Mouse (Mus musculus) liver, embryonic 13.5 days (tissue): ENCODE results near the gene Hist2h2bb. TPM values are rescaled to one million over a fixed set of nuclear protein-coding genes. Genes with fewer than 3 reads are reported as not detected.

Experiments
- microRNA-seq: library from miRNA; unstranded; fragments of <30 nt; microRNA quantifications from one replicate; pipeline ENCODE4, GENCODE M21; 2016
- polyA plus RNA-seq: library from polyadenylated mRNA; unstranded; fragments of >200 nt; fragmentation: Nextera tagmentation; extraction: Ambion mirVana; gene quantifications from 2 replicates; pipeline ENCODE4 v1.2.1, GENCODE M21; 2015

Hist2h2bb gene
- polyA plus RNA-seq, 1 experiment from 2014 or later, result 23.7 TPM

Small RNA genes lying within 50 kb of the gene (microRNA-seq; reads per million reads assigned to microRNA genes)
- 2.1 reads per million for gene Gm44492
- not detected for gene Gm47311
- not detected for gene Gm47313

Other genes starting within 250 kb of the Hist2h2bb start
- gene Vps45, start 211.3 kb upstream of the Hist2h2bb start, polyA plus RNA-seq, result 17.3 and 17.7 TPM in 2 replicates
- gene Otud7b, start 165.2 kb upstream of the Hist2h2bb start, polyA plus RNA-seq, result 11.3 and 11.4 TPM in 2 replicates
- gene Mtmr11, start 107.7 kb upstream of the Hist2h2bb start, polyA plus RNA-seq, result 1.9 and 2.2 TPM in 2 replicates
- 103 and 110 TPM in 2 replicates for gene Sf3b4, start 97.4 kb upstream of the Hist2h2bb start, polyA plus RNA-seq
- 0.44 and 0.49 TPM in 2 replicates for gene Sv2a, start 88.6 kb upstream of the Hist2h2bb start, polyA plus RNA-seq
- 50.7 and 56.1 TPM in 2 replicates for gene Bola1, start 50.0 kb upstream of the Hist2h2bb start, polyA plus RNA-seq
- gene Hist2h2ab, start 49.9 kb upstream of the Hist2h2bb start, polyA plus RNA-seq, result 0.85 TPM in 1 of 2 replicates, not detected in the other
- 12.9 and 19.8 TPM in 2 replicates for gene Hist2h2ac, start 48.9 kb upstream of the Hist2h2bb start, polyA plus RNA-seq
- 5.4 and 7.9 TPM in 2 replicates for gene Hist2h2be, start 48.6 kb upstream of the Hist2h2bb start, polyA plus RNA-seq
- 9.8 and 20.7 TPM in 2 replicates for gene Hist2h3c2, start 30.6 kb upstream of the Hist2h2bb start, polyA plus RNA-seq
- gene Hist2h2aa2, start 29.5 kb upstream of the Hist2h2bb start, polyA plus RNA-seq, result 53.6 and 86.4 TPM in 2 replicates
- 26.9 and 40.6 TPM in 2 replicates for gene Hist2h2aa1, start 24.3 kb upstream of the Hist2h2bb start, polyA plus RNA-seq
- 2.3 TPM in 2 replicates for gene Hist2h3c1, start 23.1 kb upstream of the Hist2h2bb start, polyA plus RNA-seq
- gene Hist2h4, start 6.4 kb upstream of the Hist2h2bb start, polyA plus RNA-seq, result 15.2 and 44.8 TPM in 2 replicates
- 89.3 and 159 TPM in 2 replicates for gene Hist2h3b, start 1.1 kb upstream of the Hist2h2bb start, polyA plus RNA-seq
- 3.0 and 4.6 TPM in 2 replicates for gene Fcgr1, start 24.2 kb downstream of the Hist2h2bb start, polyA plus RNA-seq
- not detected in 2 replicates for gene BC107364, start 182.6 kb downstream of the Hist2h2bb start, polyA plus RNA-seq